Mouse (Mus musculus) limb, embryonic 11.5 days (tissue): Measurements from ENCODE around the gene Mtif3. TPM values are rescaled to one million over a fixed set of nuclear protein-coding genes. Genes with fewer than 3 reads are reported as not detected.

Source experiments
- ATAC-seq: fragments of 200-750 bp; cut with Nextera tagmentation; 2 replicates; pipeline ENCODE4 v1.8.0; 2017; ENCODE audit warnings: low read depth; ENCODE audit not compliant: insufficient number of reproducible peaks, low FRiP score, low TSS enrichment
- DNase-seq: peaks from one replicate; pipeline ENCODE4 v3.0.0-alpha.2; 2015; ENCODE audit warnings: low spot score
- H3K27ac ChIP-seq: fragments of 300-500 bp; sonication (generic); replicated peaks from 2 replicates; pipeline ENCODE4 v1.5.1; 2014; ENCODE audit warnings: low read depth, mild to moderate bottlenecking, low read length
- H3K27me3 ChIP-seq: fragments of 300-500 bp; sonication (generic); 2 replicates; pipeline ENCODE4 v1.6.1; 2014; ENCODE audit warnings: mild to moderate bottlenecking, low read length, mixed read lengths; ENCODE audit not compliant: control insufficient read depth, insufficient read depth
- H3K36me3 ChIP-seq: fragments of 300-500 bp; sonication (generic); 2 replicates; pipeline ENCODE4 v1.6.1; 2014; ENCODE audit warnings: mild to moderate bottlenecking, low read length, moderate library complexity, mixed read lengths; ENCODE audit not compliant: control insufficient read depth, insufficient read depth
- H3K4me1 ChIP-seq: fragments of 300-500 bp; sonication (generic); 2 replicates; pipeline ENCODE4 v1.6.1; 2014; ENCODE audit warnings: low read length, mixed read lengths; ENCODE audit not compliant: control insufficient read depth, insufficient read depth
- H3K4me2 ChIP-seq: fragments of 300-500 bp; sonication (generic); 2 replicates; pipeline ENCODE4 v1.6.1; 2014; ENCODE audit warnings: low read depth, mild to moderate bottlenecking, moderate library complexity; ENCODE audit not compliant: severe bottlenecking
- H3K4me3 ChIP-seq: fragments of 300-500 bp; sonication (generic); 2 replicates; pipeline ENCODE4 v1.5.1; 2014; ENCODE audit warnings: low read depth, low read length
- H3K9ac ChIP-seq: fragments of 300-500 bp; sonication (generic); 2 replicates; pipeline ENCODE4 v1.6.1; 2014; ENCODE audit warnings: mild to moderate bottlenecking, low read length
- H3K9me3 ChIP-seq: fragments of 300-500 bp; sonication (generic); 2 replicates; pipeline ENCODE4 v1.6.1; 2016; ENCODE audit warnings: low read length; ENCODE audit not compliant: control insufficient read depth
- WGBS: fragments of 180-500 bp; shearing (Covaris S2); extraction: QIAGEN DNeasy Blood & Tissue Kit; methylation state at CpG from one replicate; pipeline ENCODE4 v1.1.7; 2014; 5-methylcytosine and 5-hydroxymethylcytosine counted together
- polyA plus RNA-seq: library from polyadenylated mRNA; unstranded; fragments of >200 nt; fragmentation: Nextera tagmentation; extraction: Ambion mirVana; gene quantifications from 2 replicates; pipeline ENCODE4 v1.2.1, GENCODE M21; 2014

Gene Mtif3
- polyA plus RNA-seq, 1 experiment from 2014 or later, result 23.4 TPM

DNA sequence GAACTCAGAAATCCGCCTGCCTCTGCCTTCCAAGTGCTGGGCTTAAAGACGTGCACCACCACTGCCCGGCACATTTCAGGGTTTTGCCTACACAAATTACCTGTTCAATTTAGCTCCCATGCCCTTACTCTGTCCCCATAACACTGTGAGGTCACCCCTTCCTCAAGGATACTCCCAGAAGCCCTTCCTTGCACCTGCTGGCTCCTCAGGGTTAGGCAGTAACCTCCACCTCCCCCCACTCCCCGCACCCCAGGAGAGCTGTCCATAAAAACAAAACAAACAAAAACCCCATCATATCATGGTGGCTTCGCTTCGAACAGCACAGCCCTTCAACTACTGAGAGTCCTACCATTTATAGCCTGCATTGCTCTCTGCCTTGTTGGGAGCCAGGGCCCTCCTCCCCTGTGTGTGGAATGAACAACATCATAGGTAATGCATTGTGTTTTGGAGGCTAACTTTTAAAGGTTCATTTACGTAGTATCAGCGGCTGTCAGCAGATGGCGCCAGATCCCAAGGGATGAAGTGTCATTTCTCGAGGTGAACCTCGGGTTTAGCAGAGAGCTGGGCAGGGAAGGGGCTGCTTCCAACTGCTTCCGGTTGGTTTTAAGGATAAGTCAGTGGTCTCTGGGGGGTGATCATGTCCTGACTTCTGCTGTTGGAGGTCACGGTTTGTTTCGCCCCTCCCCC is 58.0 kb downstream of the Mtif3 start:
- Histone ChIP-seq H3K27ac (no peak overlapping the region), H3K4me3 (no peak overlapping the region), H3K4me2 (no peak overlapping the region), H3K4me1 (no peaks in the 10 kb centered on the region), H3K9me3 (no peaks in the 10 kb centered on the region), H3K36me3 (no peaks in the 10 kb centered on the region), H3K27me3 (no peaks in the 10 kb centered on the region), H3K9ac (no peak overlapping the region)
- 23% methylated on average over 14 of the region's 14 CpGs for WGBS
- ATAC-seq (peak; percentile 55), DNase-seq (peak; percentile 94)

DNA sequence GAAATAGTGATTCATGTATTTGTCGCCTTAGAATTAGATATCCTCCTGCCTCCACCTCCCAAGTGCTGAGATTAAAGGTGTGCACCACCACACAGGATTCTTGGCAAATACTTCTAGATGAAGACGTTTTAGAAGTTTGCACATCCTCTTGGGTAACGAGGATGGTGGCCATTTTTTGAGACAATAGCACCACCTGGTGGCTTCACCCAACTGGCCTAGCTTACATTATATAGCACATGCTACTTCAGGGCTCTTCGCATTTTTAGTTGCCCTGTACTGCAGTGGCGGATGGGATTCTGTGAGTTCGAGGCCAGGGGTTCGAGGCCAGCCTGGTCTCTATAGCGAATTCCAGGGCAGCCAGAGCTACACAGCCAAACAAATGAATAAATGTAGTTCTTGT is 59.2 kb downstream of the Mtif3 start:
- Histone ChIP-seq H3K4me1 (no peaks in the 10 kb centered on the region), H3K9ac (no peak overlapping the region), H3K4me3 (no peak overlapping the region), H3K36me3 (no peaks in the 10 kb centered on the region), H3K27ac (no peak overlapping the region), H3K4me2 (no peak overlapping the region), H3K27me3 (no peaks in the 10 kb centered on the region), H3K9me3 (no peaks in the 10 kb centered on the region)
- DNase-seq (peak; percentile 84), ATAC-seq (no peak)
- 29% methylated on average over 8 of the region's 8 CpGs for WGBS

Other genes with a start within 250 kb of the Mtif3 start
- gene Usp12, start 168.8 kb downstream of the Mtif3 start, polyA plus RNA-seq, result 8.6 and 10.6 TPM in 2 replicates
- 596 and 605 TPM in 2 replicates for gene Rpl21, start 130.9 kb downstream of the Mtif3 start, polyA plus RNA-seq
- 23.5 and 23.9 TPM in 2 replicates for gene Rasl11a, start 118.7 kb downstream of the Mtif3 start, polyA plus RNA-seq
- 121 and 122 TPM in 2 replicates for gene Gtf3a, start 15.1 kb downstream of the Mtif3 start, polyA plus RNA-seq
- 12.3 and 12.8 TPM in 2 replicates for gene Lnx2, start 112.8 kb upstream of the Mtif3 start, polyA plus RNA-seq
- gene Polr1d, start 113.2 kb upstream of the Mtif3 start, polyA plus RNA-seq, result 124 and 132 TPM in 2 replicates
- gene Gsx1, start 224.9 kb upstream of the Mtif3 start, polyA plus RNA-seq, result not detected in 2 replicates